ENCODE assay signal across 11 mouse cellular contexts in the genomic region with DNA sequence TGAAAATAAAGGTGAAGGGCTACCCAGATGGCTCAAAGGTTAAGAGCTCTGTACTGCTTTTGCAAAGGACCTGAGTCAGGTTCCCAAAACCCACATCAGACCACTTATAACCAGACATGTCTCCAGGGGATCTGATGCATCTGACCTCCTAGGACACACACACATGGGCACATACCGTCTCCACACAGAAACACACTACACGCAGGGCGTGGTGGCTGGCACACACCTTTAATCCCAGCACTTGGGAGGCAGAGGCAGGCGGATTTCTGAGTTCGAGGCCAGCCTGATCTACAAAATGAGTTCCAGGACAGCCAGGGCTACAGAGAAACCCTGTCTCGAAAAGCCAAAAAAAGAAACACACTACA. TPM values are rescaled to one million over a fixed set of nuclear protein-coding genes. Genes with fewer than 3 reads are reported as not detected.
"Had no signal": no experiment of that assay in that cellular context is flagged by ENCODE, and none has a peak within 500 bp of the region (broad histone marks: within the 10 kb centered on the region; RNA-seq: fewer than 3 reads in every experiment).

No protein-coding gene starts in this region.

RNA-seq across cellular contexts. Expression of a gene that starts 52.4 kb away (rescaled TPM):
- total RNA-seq: megakaryocyte progenitor cell, adult 5-6 weeks had no signal
- polyA plus RNA-seq: midbrain, embryonic 13.5 days had no signal

RNA-seq across cellular contexts. Expression of a gene that starts 52.9 kb away (rescaled TPM):
- total RNA-seq: layer of hippocampus, adult 2 months; layer of hippocampus, postnatal 10 days; left cerebral cortex, postnatal 36 days; megakaryocyte progenitor cell, adult 5-6 weeks; midbrain, postnatal 0 days had no signal
- polyA plus RNA-seq: limb, embryonic 13.5 days; liver, embryonic 14.5 days; midbrain, embryonic 13.5 days; midbrain, postnatal 0 days; neural tube, embryonic 11.5 days; neural tube, embryonic 15.5 days; stomach, postnatal 0 days had no signal
